Mouse (Mus musculus) cerebellum, adult 2 months (tissue): ENCODE results near the gene Lgals4. TPM values are rescaled to one million over a fixed set of nuclear protein-coding genes. Genes with fewer than 3 reads are reported as not detected.
"Not testable (repeated sequence)": the region's sequence is repeated elsewhere in the genome, so short reads cannot be mapped to it uniquely, and the experiment has no call there.

Source experiments
- DNase-seq, 2 experiments: peaks; one replicate each; pipeline ENCODE4 v3.0.0; 2021
- H3K27ac ChIP-seq: fragments of 200-500 bp; 2 replicates; pipeline ENCODE4 v1.5.1; 2012; ENCODE audit warnings: low read length, control low read depth, inconsistent platforms; ENCODE audit not compliant: insufficient read depth
- H3K27me3 ChIP-seq: fragments of 200-500 bp; 2 replicates; pipeline ENCODE4 v1.6.1; 2012; ENCODE audit warnings: inconsistent platforms, mild to moderate bottlenecking, low read length, moderate library complexity; ENCODE audit not compliant: control insufficient read depth, insufficient read depth
- H3K4me1 ChIP-seq: fragments of 200-500 bp; 2 replicates; pipeline ENCODE4 v1.6.1; 2011; ENCODE audit warnings: low read length; ENCODE audit not compliant: control insufficient read depth, insufficient read depth
- H3K4me3 ChIP-seq: fragments of 200-500 bp; replicated peaks from 2 replicates; pipeline ENCODE3; 2011; ENCODE audit warnings: mild to moderate bottlenecking, low read depth, low read length, control low read depth; ENCODE audit not compliant: insufficient read depth
- CTCF ChIP-seq: fragments of 200-500 bp; IDR thresholded peaks from 2 replicates; pipeline ENCODE4 v1.5.1; 2011; ENCODE audit warnings: low read depth, mild to moderate bottlenecking, control low read depth, low read length, moderate library complexity, borderline replicate concordance; ENCODE audit not compliant: insufficient read depth
- POLR2A ChIP-seq: fragments of 200-500 bp; IDR thresholded peaks from 2 replicates; pipeline ENCODE4 v1.6.1; 2011; ENCODE audit warnings: low read length, control low read depth, borderline replicate concordance; ENCODE audit not compliant: insufficient read depth
- WGBS: fragments of 180-500 bp; shearing (Covaris S2); methylation state at CpG from one replicate; pipeline ENCODE4 v1.1.7; 2018; 5-methylcytosine and 5-hydroxymethylcytosine counted together
- polyA plus RNA-seq: library from polyadenylated mRNA; depleted of rRNA; stranded (reverse); fragments of >200 nt; gene quantifications from 2 replicates; pipeline ENCODE4 v1.2.3, GENCODE M21; 2012

Gene Lgals4
- polyA plus RNA-seq, 1 experiment = 8.3 TPM

GRCm38 (mm10) chr7:28865481-28866300 is 32.0 kb downstream of the Lgals4 start:
- no peak overlapping the region for H3K4me3 ChIP-seq
- 54% methylated on average over 33 of the region's 33 CpGs for WGBS
- no peak overlapping the region for H3K27ac ChIP-seq
- no peaks in the 10 kb centered on the region for H3K4me1 ChIP-seq
- no peak for DNase-seq
- TF ChIP-seq POLR2A (no peak), CTCF (no peak)
- no peaks in the 10 kb centered on the region for H3K27me3 ChIP-seq

DNA sequence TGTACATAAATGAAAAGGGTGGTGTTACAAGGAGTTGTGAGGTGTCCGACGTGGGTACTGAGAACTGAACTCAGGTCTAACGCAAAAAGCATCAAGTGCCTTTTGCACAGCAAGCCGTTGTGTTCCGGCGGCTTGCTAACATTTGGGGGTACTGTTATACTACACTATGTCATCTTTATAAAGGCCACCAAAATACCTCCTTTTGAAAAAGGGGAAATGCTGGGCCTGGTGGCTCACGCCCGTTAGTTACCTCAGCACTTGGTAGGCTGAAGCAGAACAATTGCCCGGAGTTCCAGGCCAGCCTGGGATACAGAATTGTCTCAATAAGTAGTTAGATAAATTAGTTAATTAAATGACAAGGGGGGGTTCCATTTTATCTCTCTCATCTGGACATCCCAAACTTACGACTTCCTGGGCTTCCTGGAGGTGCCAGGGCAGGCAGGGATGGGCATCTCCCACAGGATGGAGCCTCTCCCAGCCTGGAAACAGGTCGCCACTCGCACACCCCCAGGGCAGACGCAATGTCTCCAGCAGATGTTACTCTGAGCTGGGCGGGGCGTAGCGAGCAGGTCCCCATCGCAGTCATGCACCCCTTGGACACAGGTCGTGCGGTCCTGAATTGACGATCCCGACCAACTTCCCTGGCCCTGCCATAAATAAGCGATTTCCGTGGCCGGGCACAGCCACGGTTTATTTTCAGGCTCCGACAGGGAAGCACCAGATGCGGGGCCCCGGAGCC is 33.3 kb downstream of the Lgals4 start:
- H3K4me1 ChIP-seq = no peaks in the 10 kb centered on the region
- H3K27ac ChIP-seq = no peak overlapping the region
- no peaks in the 10 kb centered on the region for H3K27me3 ChIP-seq
- no peak overlapping the region for H3K4me3 ChIP-seq
- DNase-seq = no peak
- 87% methylated on average over 28 of the region's 28 CpGs for WGBS
- no peak for TF ChIP-seq CTCF
- no peak for TF ChIP-seq POLR2A

GRCm38 (mm10) chr7:28867508-28868340 is 34.1 kb downstream of the Lgals4 start:
- H3K27ac ChIP-seq, H3K27me3 ChIP-seq, H3K4me1 ChIP-seq: not testable (repeated sequence)
- peak; percentile 67 for TF ChIP-seq CTCF
- DNase-seq = peak; percentile 62 to 75
- WGBS = 18% methylated on average over 23 of the region's 23 CpGs
- peak overlapping the region; percentile 28 for H3K4me3 ChIP-seq

DNA sequence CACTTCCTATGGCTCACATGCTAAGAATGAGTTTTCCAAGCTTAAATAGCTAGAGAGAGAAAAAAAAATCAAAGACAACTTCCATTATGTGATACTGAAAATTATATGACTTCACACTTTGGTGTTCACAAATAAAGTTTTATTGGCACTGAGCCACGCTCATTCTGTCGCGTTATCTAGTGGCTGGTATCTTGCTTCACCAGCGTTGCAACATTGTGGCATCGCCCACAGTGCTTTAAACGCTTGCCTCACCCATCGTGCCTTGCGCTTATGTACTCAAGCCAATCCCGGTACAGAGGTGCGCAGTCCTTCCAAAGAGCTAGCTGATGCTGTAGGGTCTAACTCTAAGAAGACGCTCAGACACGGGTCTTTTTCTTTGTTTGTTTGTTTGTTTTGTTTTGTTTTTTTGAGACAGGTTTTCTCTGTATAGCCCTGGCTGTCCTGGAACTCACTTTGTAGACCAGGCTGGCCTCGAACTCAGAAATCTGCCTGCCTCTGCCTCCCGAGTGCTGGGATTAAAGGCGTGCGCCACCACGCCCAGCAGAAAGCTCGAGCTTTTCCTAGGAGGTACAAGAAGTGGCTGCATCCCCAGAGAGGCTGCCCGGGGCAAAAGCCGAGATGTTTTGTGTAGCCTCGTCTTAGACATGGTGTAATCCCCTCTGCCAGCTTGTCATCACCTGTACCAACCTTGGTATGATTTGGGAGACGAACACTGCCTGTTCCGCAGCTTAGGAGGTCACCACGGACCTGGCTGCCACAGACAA is 37.4 kb downstream of the Lgals4 start:
- Histone ChIP-seq H3K27me3 (no peaks in the 10 kb centered on the region), H3K4me3 (no peak overlapping the region), H3K27ac (no peak overlapping the region), H3K4me1 (no peaks in the 10 kb centered on the region)
- WGBS = 87% methylated on average over 24 of the region's 24 CpGs
- no peak for DNase-seq
- TF ChIP-seq POLR2A (no peak), CTCF (no peak)

GRCm38 (mm10) chr7:28874565-28874964 is 40.9 kb downstream of the Lgals4 start:
- no peak overlapping the region for H3K4me3 ChIP-seq
- no peak overlapping the region for H3K27ac ChIP-seq
- DNase-seq = no peak
- WGBS = 92% methylated on average over 2 of the region's 2 CpGs
- no peaks in the 10 kb centered on the region for H3K27me3 ChIP-seq
- TF ChIP-seq CTCF (no peak), POLR2A (no peak)
- H3K4me1 ChIP-seq = no peaks in the 10 kb centered on the region

GRCm38 (mm10) chr7:28876099-28876498 is 42.4 kb downstream of the Lgals4 start:
- no peak overlapping the region for H3K4me3 ChIP-seq
- no peaks in the 10 kb centered on the region for H3K4me1 ChIP-seq
- DNase-seq = no peak
- no peaks in the 10 kb centered on the region for H3K27me3 ChIP-seq
- TF ChIP-seq CTCF (no peak), POLR2A (no peak)
- 82% methylated on average over 4 of the region's 4 CpGs for WGBS
- H3K27ac ChIP-seq = no peak overlapping the region

DNA sequence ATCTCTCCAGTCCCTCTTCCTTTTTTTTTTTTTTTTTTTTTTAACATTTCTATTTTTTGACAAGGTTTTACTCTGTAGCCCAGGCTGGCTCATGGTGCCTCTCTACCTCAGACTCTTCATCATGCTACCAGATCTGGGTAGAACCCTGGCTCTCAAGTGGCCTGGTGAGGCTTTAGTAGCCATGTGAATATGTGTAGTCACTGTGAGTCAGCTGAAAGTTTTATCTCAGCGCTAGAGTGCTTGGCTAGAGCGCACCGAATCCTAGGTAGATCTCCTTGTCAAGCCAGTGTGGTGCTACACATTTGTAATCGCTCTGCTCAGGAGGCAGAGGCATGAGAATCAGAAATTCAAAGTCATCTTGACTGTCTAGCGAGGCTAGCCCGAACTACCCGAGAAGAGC is 43.5 kb downstream of the Lgals4 start:
- 93% methylated on average over 7 of the region's 7 CpGs for WGBS
- no peak overlapping the region for H3K4me3 ChIP-seq
- no peaks in the 10 kb centered on the region for H3K27me3 ChIP-seq
- DNase-seq = no peak
- no peaks in the 10 kb centered on the region for H3K4me1 ChIP-seq
- TF ChIP-seq CTCF (no peak), POLR2A (no peak)
- no peak overlapping the region for H3K27ac ChIP-seq
